Mouse (Mus musculus) brain, embryonic 14.5 days (tissue): ENCODE data around the gene Hmox1.

Source experiments
- CTCF ChIP-seq: fragments of 200-500 bp; IDR thresholded peaks from 2 replicates; pipeline ENCODE4 v1.5.1; 2012; ENCODE audit warnings: inconsistent platforms, mild to moderate bottlenecking, moderate library complexity, borderline replicate concordance; ENCODE audit not compliant: insufficient read depth, insufficient read length; ENCODE audit errors: extremely low read depth
- POLR2A ChIP-seq: fragments of 200-500 bp; IDR thresholded peaks from 2 replicates; pipeline ENCODE4 v1.6.1; 2012; ENCODE audit warnings: mild to moderate bottlenecking, inconsistent platforms, borderline replicate concordance; ENCODE audit not compliant: poor library complexity, insufficient read depth, insufficient read length, severe bottlenecking; ENCODE audit errors: extremely low read depth

DNA sequence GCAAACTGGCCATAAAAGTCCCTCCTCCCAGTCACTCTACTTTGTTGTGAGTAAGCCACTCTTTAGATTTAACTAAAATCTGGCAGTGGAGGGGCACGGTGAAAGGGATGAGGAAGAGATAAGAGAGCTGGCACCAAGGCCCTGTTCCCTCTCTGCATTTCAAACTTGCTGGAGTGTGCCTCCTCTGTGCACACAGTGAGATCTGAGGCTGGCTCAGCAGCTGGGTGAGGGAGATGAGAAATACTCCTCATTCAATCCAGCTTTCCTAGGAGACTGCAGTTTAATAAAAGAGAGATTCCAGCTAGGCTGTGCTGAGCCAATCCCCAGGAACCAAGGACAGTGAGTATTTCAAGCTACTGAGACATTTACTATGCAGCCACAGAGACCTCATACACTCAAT, 42.3 kb downstream of the Hmox1 start:
- no peak for TF ChIP-seq CTCF
- TF ChIP-seq POLR2A, result no peak
